Mouse (Mus musculus): ENCODE results near the gene Got1.

DNA sequence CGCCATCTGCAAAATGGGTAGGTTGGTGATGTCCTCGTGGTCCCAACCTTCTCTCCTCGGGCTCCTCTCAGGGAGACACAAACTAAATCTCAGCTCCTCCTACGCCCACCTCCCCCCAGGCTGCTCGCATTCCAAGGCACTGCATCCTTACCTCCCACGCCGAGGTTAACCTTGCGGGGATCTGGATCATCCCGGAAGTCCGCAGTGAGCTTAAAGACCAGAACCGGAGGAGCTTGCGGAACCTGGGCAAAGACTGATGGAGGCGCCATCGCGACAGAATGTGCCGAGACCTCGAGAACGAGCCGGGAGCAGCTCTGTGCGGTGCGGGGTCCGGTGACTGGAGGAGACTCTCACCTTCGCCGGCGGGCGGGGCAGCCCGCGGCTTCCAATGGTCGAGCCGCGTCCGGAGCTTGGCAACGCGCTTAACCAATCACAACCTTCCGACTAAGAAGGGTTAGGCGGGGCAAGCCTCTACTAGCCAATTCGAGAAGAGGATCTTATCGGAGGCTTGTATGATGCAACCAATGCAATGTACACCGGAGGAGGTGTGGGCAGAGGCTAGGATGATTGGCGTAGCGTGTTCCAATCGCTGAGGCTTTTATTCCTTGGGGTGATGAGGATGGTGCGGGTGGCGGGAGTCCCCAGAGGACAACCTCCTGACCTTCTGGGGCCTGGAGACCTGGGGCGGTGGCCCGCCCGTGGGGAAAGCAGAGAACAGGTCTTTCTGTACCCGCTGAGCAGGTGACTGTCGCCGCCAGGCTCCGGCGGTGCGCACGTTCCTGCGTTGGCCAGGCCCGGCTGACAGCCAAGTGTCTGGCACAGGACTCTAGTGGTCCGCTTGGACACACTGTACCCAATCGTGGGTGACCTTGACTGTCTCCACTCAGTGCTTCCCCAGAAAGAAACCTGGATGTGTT lies at the start of gene Got1:
- TF ChIP-seq POLR2A (IDR thresholded peaks at IDR 0.05; ENCODE audit: low read depth, low read length) (peak; percentile 73), CTCF (IDR thresholded peaks at IDR 0.05; ENCODE audit: extremely low read depth, insufficient read length, insufficient replicate concordance, low read depth, low read length) (no peak)

Data from small intestine, adult 2 months (tissue).